Comparison of ENCODE assay signal across 8 mouse cellular contexts in the genomic region with DNA sequence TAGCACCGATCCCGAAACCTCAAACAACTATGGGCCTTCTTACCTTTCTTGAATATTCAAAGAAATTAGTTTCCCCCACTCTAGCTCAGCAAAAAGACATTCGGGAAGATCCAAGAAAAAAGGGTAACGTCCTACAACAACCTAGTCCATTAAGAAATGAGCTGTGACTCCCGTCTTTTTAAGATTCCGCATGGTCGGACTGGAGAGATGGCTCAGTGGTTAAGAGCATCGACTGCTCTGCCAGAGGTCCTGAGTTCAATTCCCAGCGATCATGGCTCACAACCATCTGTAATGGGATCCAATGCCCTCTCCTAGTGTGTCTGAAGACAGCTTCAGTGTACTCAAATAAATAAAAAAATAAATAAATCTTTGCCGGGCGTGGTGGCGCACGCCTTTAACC. TPM values are rescaled to one million over a fixed set of nuclear protein-coding genes. Genes with fewer than 3 reads are reported as not detected.
DNase-seq lines count a peak whose midpoint lies in the region; ATAC-seq and TF ChIP-seq lines count a peak whose summit lies in the region.

No protein-coding gene starts in this region.

- H3K4me1 ChIP-seq in brown adipose tissue, adult 24 weeks (ENCODE audit: control insufficient read depth, insufficient read depth, insufficient read length, low read length): 0 out of 2 replicates have a peak, but pooled peaks cover 4% of the 10 kb centered on the region
- peaks cover 17% of the 10 kb centered on the region for H3K4me1 ChIP-seq in hindbrain, embryonic 16.5 days (ENCODE audit: control insufficient read depth, insufficient read depth, low read depth, low read length)
- peaks cover 32% of the 10 kb centered on the region for H3K4me1 ChIP-seq in midbrain, embryonic 16.5 days (ENCODE audit: control insufficient read depth, insufficient read depth, low read length)

- peak; percentile 0; the same call in 1 of the 2 replicates for ATAC-seq in hindbrain, embryonic 16.5 days
- peak; percentile 4 for ATAC-seq in midbrain, embryonic 16.5 days
- ATAC-seq in granulocyte monocyte progenitor cell, adult 5-6 weeks (replicated peaks; ENCODE audit: poor library complexity, severe bottlenecking): no peak

- no peak for DNase-seq in layer of hippocampus, adult 2 months (ENCODE audit: low spot score in 2 of 2)
- DNase-seq in layer of hippocampus, postnatal 36 days: no peak
- DNase-seq in gastrocnemius, postnatal 14 days: no peak
- no peak for DNase-seq in right cerebral cortex, postnatal 36 days (ENCODE audit: low spot score in 2 of 2)

- WGBS in hindbrain, embryonic 16.5 days: 43% methylated on average over 13 of the region's 13 CpGs
- 49% methylated on average over 13 of the region's 13 CpGs for WGBS in midbrain, embryonic 16.5 days

- TF ChIP-seq CTCF in layer of hippocampus, adult 2 months (conservative IDR thresholded peaks at IDR 0.05): no peak

- H3K4me3 ChIP-seq in layer of hippocampus, adult 2 months: peak overlapping the region; percentile 68
- peak overlapping the region; percentile 69 for H3K4me3 ChIP-seq in brown adipose tissue, adult 24 weeks (ENCODE audit: insufficient read depth, low read depth, low read length)
- peak overlapping the region; percentile 87 for H3K4me3 ChIP-seq in hindbrain, embryonic 16.5 days (ENCODE audit: low read length)
- H3K4me3 ChIP-seq in midbrain, embryonic 16.5 days (ENCODE audit: low read depth, low read length): peak overlapping the region; percentile 78

- H3K9me3 ChIP-seq in hindbrain, embryonic 16.5 days (ENCODE audit: control insufficient read depth, low read length): no peaks in the 10 kb centered on the region
- no peaks in the 10 kb centered on the region for H3K9me3 ChIP-seq in midbrain, embryonic 16.5 days (replicated peaks; ENCODE audit: control insufficient read depth, low read length, poor library complexity, severe bottlenecking)

- H3K9ac ChIP-seq in hindbrain, embryonic 16.5 days (ENCODE audit: low read depth, low read length): peak overlapping the region; percentile 65
- peak overlapping the region; percentile 64 for H3K9ac ChIP-seq in midbrain, embryonic 16.5 days (ENCODE audit: low read depth, low read length)

- peak overlapping the region; percentile 89 for H3K27ac ChIP-seq in layer of hippocampus, adult 2 months
- peak overlapping the region; percentile 81; the same call in 1 of the 2 replicates for H3K27ac ChIP-seq in brown adipose tissue, adult 24 weeks (replicated peaks; ENCODE audit: low read depth, low read length)
- H3K27ac ChIP-seq in hindbrain, embryonic 16.5 days (ENCODE audit: low read depth, low read length): peak overlapping the region; percentile 100
- peak overlapping the region; percentile 99 for H3K27ac ChIP-seq in midbrain, embryonic 16.5 days (ENCODE audit: low read length)

- peak overlapping the region; percentile 69 for H3K4me2 ChIP-seq in hindbrain, embryonic 16.5 days (ENCODE audit: low read length)
- H3K4me2 ChIP-seq in midbrain, embryonic 16.5 days (ENCODE audit: low read length): peak overlapping the region; percentile 59

- intact Hi-C loops in gastrocnemius, postnatal 14 days (cut with DNase I; ENCODE audit: low total_unique reads): no loop called here

- no peaks in the 10 kb centered on the region for H3K36me3 ChIP-seq in hindbrain, embryonic 16.5 days (ENCODE audit: control insufficient read depth, insufficient read depth, low read length)
- 0 out of 2 replicates have a peak, but pooled peaks cover 4% of the 10 kb centered on the region for H3K36me3 ChIP-seq in midbrain, embryonic 16.5 days (ENCODE audit: control insufficient read depth, insufficient read depth, low read length)

- no peaks in the 10 kb centered on the region for H3K27me3 ChIP-seq in hindbrain, embryonic 16.5 days (replicated peaks; ENCODE audit: control insufficient read depth, insufficient read depth, low read length)
- no peaks in the 10 kb centered on the region for H3K27me3 ChIP-seq in midbrain, embryonic 16.5 days (ENCODE audit: control insufficient read depth, insufficient read depth, low read depth, low read length)

RNA-seq across cellular contexts. Expression of gene Zfp384, which starts 0.9 kb away (rescaled TPM):
- 10 to 100 TPM; 50.0 to 50.9 TPM for total RNA-seq in layer of hippocampus, adult 2 months (2021)
- total RNA-seq in layer of hippocampus, postnatal 36 days (2021): 10 to 100 TPM; 43.9 to 48.9 TPM
- polyA plus RNA-seq in brown adipose tissue, adult 24 weeks (2012; ENCODE audit: insufficient read depth, insufficient read length, missing spikeins): 19.9 and 25.6 TPM in 2 replicates
- 11.6 and 15.2 TPM in 2 replicates for polyA plus RNA-seq in hindbrain, embryonic 16.5 days (2015; fragmentation: Nextera tagmentation; extraction: Ambion mirVana)
- 11.2 and 14.2 TPM in 2 replicates for polyA plus RNA-seq in midbrain, embryonic 16.5 days (2015; fragmentation: Nextera tagmentation; extraction: Ambion mirVana)
- 75.9 and 87.6 TPM in 2 replicates for total RNA-seq in granulocyte monocyte progenitor cell, adult 5-6 weeks (2014; fragmentation: Nextera tagmentation)
- 24.3 and 31.9 TPM in 2 replicates for total RNA-seq in granulocyte monocyte progenitor cell, adult 5-6 weeks (2017)
- 10 to 100 TPM; 20.1 to 20.7 TPM for total RNA-seq in gastrocnemius, postnatal 14 days (2021)

RNA-seq across cellular contexts. Expression of gene Pianp, which starts 11.6 kb away (rescaled TPM):
- 100 to 1,000 TPM; 163 to 181 TPM for total RNA-seq in layer of hippocampus, adult 2 months (2021)
- total RNA-seq in layer of hippocampus, postnatal 36 days (2021): 100 to 1,000 TPM; 163 to 173 TPM
- polyA plus RNA-seq in brown adipose tissue, adult 24 weeks (2012; ENCODE audit: insufficient read depth, insufficient read length, missing spikeins): 0.54 TPM in 1 of 2 replicates, not detected in the other
- 67.4 and 77.9 TPM in 2 replicates for polyA plus RNA-seq in hindbrain, embryonic 16.5 days (2015; fragmentation: Nextera tagmentation; extraction: Ambion mirVana)
- polyA plus RNA-seq in midbrain, embryonic 16.5 days (2015; fragmentation: Nextera tagmentation; extraction: Ambion mirVana): 69.1 and 87.1 TPM in 2 replicates
- not detected in 2 replicates for total RNA-seq in granulocyte monocyte progenitor cell, adult 5-6 weeks (2014; fragmentation: Nextera tagmentation)
- total RNA-seq in granulocyte monocyte progenitor cell, adult 5-6 weeks (2017): not detected in 2 replicates
- total RNA-seq in gastrocnemius, postnatal 14 days (2021): under 1 TPM; 0.16 to 0.72 TPM

RNA-seq across cellular contexts. Expression of gene Ing4, which starts 31.5 kb away (rescaled TPM):
- 10 to 100 TPM; 60.1 to 63.2 TPM for total RNA-seq in layer of hippocampus, adult 2 months (2021)
- 10 to 100 TPM; 56.9 to 65.7 TPM for total RNA-seq in layer of hippocampus, postnatal 36 days (2021)
- 32.1 and 34.0 TPM in 2 replicates for polyA plus RNA-seq in brown adipose tissue, adult 24 weeks (2012; ENCODE audit: insufficient read depth, insufficient read length, missing spikeins)
- 133 and 137 TPM in 2 replicates for polyA plus RNA-seq in hindbrain, embryonic 16.5 days (2015; fragmentation: Nextera tagmentation; extraction: Ambion mirVana)
- polyA plus RNA-seq in midbrain, embryonic 16.5 days (2015; fragmentation: Nextera tagmentation; extraction: Ambion mirVana): 141 and 155 TPM in 2 replicates
- 49.2 and 55.8 TPM in 2 replicates for total RNA-seq in granulocyte monocyte progenitor cell, adult 5-6 weeks (2014; fragmentation: Nextera tagmentation)
- 34.7 and 40.2 TPM in 2 replicates for total RNA-seq in granulocyte monocyte progenitor cell, adult 5-6 weeks (2017)
- 10 to 100 TPM; 29.6 TPM for total RNA-seq in gastrocnemius, postnatal 14 days (2021)

RNA-seq across cellular contexts. Expression of gene Acrbp, which starts 41.4 kb away (rescaled TPM):
- 10 to 100 TPM; 15.9 to 19.2 TPM for total RNA-seq in layer of hippocampus, adult 2 months (2021)
- total RNA-seq in layer of hippocampus, postnatal 36 days (2021): 10 to 100 TPM; 13.4 to 17.8 TPM
- polyA plus RNA-seq in brown adipose tissue, adult 24 weeks (2012; ENCODE audit: insufficient read depth, insufficient read length, missing spikeins): 5.1 and 5.5 TPM in 2 replicates
- 18.2 and 20.9 TPM in 2 replicates for polyA plus RNA-seq in hindbrain, embryonic 16.5 days (2015; fragmentation: Nextera tagmentation; extraction: Ambion mirVana)
- polyA plus RNA-seq in midbrain, embryonic 16.5 days (2015; fragmentation: Nextera tagmentation; extraction: Ambion mirVana): 18.0 and 18.3 TPM in 2 replicates
- 10.6 and 17.5 TPM in 2 replicates for total RNA-seq in granulocyte monocyte progenitor cell, adult 5-6 weeks (2014; fragmentation: Nextera tagmentation)
- 1.3 and 3.9 TPM in 2 replicates for total RNA-seq in granulocyte monocyte progenitor cell, adult 5-6 weeks (2017)
- total RNA-seq in gastrocnemius, postnatal 14 days (2021): 1 to 10 TPM; 1.4 to 2.5 TPM

RNA-seq across cellular contexts. Expression of gene Cops7a, which starts 42.7 kb away (rescaled TPM):
- 100 to 1,000 TPM; 136 to 151 TPM for total RNA-seq in layer of hippocampus, adult 2 months (2021)
- 100 to 1,000 TPM; 149 TPM for total RNA-seq in layer of hippocampus, postnatal 36 days (2021)
- 74.8 and 85.4 TPM in 2 replicates for polyA plus RNA-seq in brown adipose tissue, adult 24 weeks (2012; ENCODE audit: insufficient read depth, insufficient read length, missing spikeins)
- polyA plus RNA-seq in hindbrain, embryonic 16.5 days (2015; fragmentation: Nextera tagmentation; extraction: Ambion mirVana): 107 TPM in 2 replicates
- 87.6 and 94.0 TPM in 2 replicates for polyA plus RNA-seq in midbrain, embryonic 16.5 days (2015; fragmentation: Nextera tagmentation; extraction: Ambion mirVana)
- 96.6 and 112 TPM in 2 replicates for total RNA-seq in granulocyte monocyte progenitor cell, adult 5-6 weeks (2014; fragmentation: Nextera tagmentation)
- total RNA-seq in granulocyte monocyte progenitor cell, adult 5-6 weeks (2017): 48.8 and 52.0 TPM in 2 replicates
- total RNA-seq in gastrocnemius, postnatal 14 days (2021): 100 to 1,000 TPM in 1 of 2 experiments, 10 to 100 TPM in 1; 99.1 to 100 TPM

Comparison
In these comparisons a context has a peak if more than half of its experiments do, and no peak if none do; other contexts are left out.
1. RNA of gene Pianp, which starts 11.6 kb away (total RNA-seq): 163 to 181 TPM in layer of hippocampus, adult 2 months and 163 to 173 TPM in layer of hippocampus, postnatal 36 days; 0.16 to 0.72 TPM in gastrocnemius, postnatal 14 days and not detected in granulocyte monocyte progenitor cell, adult 5-6 weeks; every median in the first group is over 10 times any median in the second.
2. Peak in every context shown above with its lines, with median percentiles within 50 percentile points of each other: H3K27ac ChIP-seq and H3K4me3 ChIP-seq.